Mouse (Mus musculus): ENCODE data around the gene Cep55. TPM values are rescaled to one million over a fixed set of nuclear protein-coding genes. Genes with fewer than 3 reads are reported as not detected.

Cep55 gene
- total and polyA plus RNA-seq, 2 experiments, result 0.05 to 0.18 TPM

- 79% methylated on average over 2 of the region's 2 CpGs for WGBS
- TF ChIP-seq CTCF (IDR thresholded peaks at IDR 0.05; ENCODE audit: low read depth, low read length) (no peak), POLR2A (IDR thresholded peaks at IDR 0.05; ENCODE audit: extremely low read depth, insufficient read depth, low read length) (no peak)
- no peaks in the 10 kb centered on the region for H3K79me2 ChIP-seq (ENCODE audit: control insufficient read depth, insufficient read depth, low read length)
- no peaks in the 10 kb centered on the region for H3K27me3 ChIP-seq (ENCODE audit: control insufficient read depth, insufficient read depth, low read length)
- no peak overlapping the region for H3K4me3 ChIP-seq (ENCODE audit: insufficient read depth, low read depth, low read length)
- no peak overlapping the region for H3K9ac ChIP-seq (ENCODE audit: low read depth, low read length)
- no peak overlapping the region for H3K27ac ChIP-seq (replicated peaks; ENCODE audit: insufficient read depth, low read depth, low read length)
- DNase-seq (ENCODE audit: extremely low read depth, low read depth, low spot score), result no peak
- H3K36me3 ChIP-seq (ENCODE audit: control insufficient read depth, insufficient read depth, low read length), result no peaks in the 10 kb centered on the region
- no peaks in the 10 kb centered on the region for H3K4me1 ChIP-seq (ENCODE audit: control insufficient read depth, insufficient read depth, low read length)
Observed at GRCm38 (mm10) chr19:38034696-38035095, 20.1 kb upstream of the Cep55 start.

DNA sequence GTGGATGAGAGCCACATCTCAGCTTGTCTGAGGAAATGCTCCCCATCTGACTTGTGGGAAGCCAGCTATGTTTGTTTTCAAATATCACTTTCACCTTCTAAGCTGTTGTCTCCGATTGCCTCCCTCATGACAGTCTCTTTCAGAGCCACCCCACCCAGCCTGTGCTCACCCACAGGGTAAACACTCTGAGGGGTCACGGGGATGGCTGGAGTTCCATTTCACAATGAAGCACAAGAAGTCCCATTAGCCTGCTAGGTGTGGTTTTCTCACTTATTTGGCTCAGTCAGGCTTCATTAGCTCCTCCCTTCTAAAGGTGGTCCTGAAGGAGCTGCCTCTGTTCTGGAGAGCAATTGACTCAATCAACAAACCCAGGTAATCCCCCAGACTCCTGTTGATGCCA lies 19.0 kb upstream of the Cep55 start:
- Histone ChIP-seq H3K79me2 (ENCODE audit: control insufficient read depth, insufficient read depth, low read length) (no peaks in the 10 kb centered on the region), H3K27me3 (ENCODE audit: control insufficient read depth, insufficient read depth, low read length) (no peaks in the 10 kb centered on the region), H3K9ac (ENCODE audit: low read depth, low read length) (no peak overlapping the region), H3K27ac (replicated peaks; ENCODE audit: insufficient read depth, low read depth, low read length) (no peak overlapping the region), H3K4me1 (ENCODE audit: control insufficient read depth, insufficient read depth, low read length) (no peaks in the 10 kb centered on the region), H3K36me3 (ENCODE audit: control insufficient read depth, insufficient read depth, low read length) (no peaks in the 10 kb centered on the region), H3K4me3 (ENCODE audit: insufficient read depth, low read depth, low read length) (no peak overlapping the region)
- 65% methylated on average over 2 of the region's 2 CpGs for WGBS
- DNase-seq (ENCODE audit: extremely low read depth, low read depth, low spot score), result no peak
- TF ChIP-seq POLR2A (IDR thresholded peaks at IDR 0.05; ENCODE audit: extremely low read depth, insufficient read depth, low read length) (no peak), CTCF (IDR thresholded peaks at IDR 0.05; ENCODE audit: low read depth, low read length) (no peak)

DNA sequence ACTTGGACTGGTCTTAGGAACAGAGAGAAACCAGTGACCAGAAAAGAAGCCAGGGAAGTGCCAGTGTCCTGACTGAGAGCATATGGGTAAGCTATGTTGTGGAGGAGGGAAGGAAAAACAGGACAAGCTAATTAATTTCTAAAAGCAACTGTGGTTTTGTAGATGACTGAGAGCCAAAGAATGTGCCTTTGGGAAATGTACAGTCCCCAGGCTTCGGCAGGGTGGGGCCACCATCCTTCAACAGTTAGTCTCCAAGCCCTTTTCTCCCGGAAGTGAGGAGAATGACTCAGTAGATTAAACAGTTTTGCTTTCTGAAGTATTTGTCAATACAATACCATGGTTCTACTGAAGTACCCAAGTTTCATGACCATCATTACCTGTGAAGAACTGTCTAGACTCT lies 16.5 kb upstream of the Cep55 start:
- Histone ChIP-seq H3K79me2 (ENCODE audit: control insufficient read depth, insufficient read depth, low read length) (no peaks in the 10 kb centered on the region), H3K4me1 (ENCODE audit: control insufficient read depth, insufficient read depth, low read length) (no peaks in the 10 kb centered on the region), H3K4me3 (ENCODE audit: insufficient read depth, low read depth, low read length) (no peak overlapping the region), H3K27ac (replicated peaks; ENCODE audit: insufficient read depth, low read depth, low read length) (no peak overlapping the region), H3K27me3 (ENCODE audit: control insufficient read depth, insufficient read depth, low read length) (no peaks in the 10 kb centered on the region), H3K36me3 (ENCODE audit: control insufficient read depth, insufficient read depth, low read length) (no peaks in the 10 kb centered on the region), H3K9ac (ENCODE audit: low read depth, low read length) (no peak overlapping the region)
- no peak for DNase-seq (ENCODE audit: extremely low read depth, low read depth, low spot score)
- WGBS, result 68% methylated on average over 2 of the region's 2 CpGs
- no peak for TF ChIP-seq POLR2A (IDR thresholded peaks at IDR 0.05; ENCODE audit: extremely low read depth, insufficient read depth, low read length)
- TF ChIP-seq CTCF (IDR thresholded peaks at IDR 0.05; ENCODE audit: low read depth, low read length), result no peak

DNA sequence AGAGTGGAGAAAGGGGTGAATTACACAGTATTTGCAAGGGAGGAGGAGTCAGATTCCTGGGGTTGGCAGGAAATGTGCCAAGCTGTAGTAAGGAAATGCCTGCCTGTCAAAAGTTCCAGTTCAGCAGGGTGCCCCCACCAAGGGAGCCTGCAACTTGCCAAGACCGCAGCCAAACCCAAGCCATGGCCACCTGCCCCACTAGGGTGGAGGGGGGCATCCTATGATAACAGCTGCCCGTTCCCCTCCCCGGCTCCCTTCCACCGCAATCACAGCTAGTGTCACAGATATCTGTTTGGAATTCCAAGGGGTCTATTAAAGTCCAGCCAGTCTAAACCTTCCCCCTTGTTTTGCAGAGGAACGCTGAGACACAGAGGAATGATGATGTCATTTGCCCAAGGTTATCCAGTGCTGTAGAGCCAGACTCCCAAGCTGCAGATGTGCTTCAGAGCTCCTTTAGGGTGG lies 12.5 kb upstream of the Cep55 start:
- no peak for DNase-seq (ENCODE audit: extremely low read depth, low read depth, low spot score)
- H3K4me3 ChIP-seq (ENCODE audit: insufficient read depth, low read depth, low read length), result peak overlapping the region; percentile 49
- H3K9ac ChIP-seq (ENCODE audit: low read depth, low read length), result peak overlapping the region; percentile 40; the same call in 1 of the 2 replicates

DNA sequence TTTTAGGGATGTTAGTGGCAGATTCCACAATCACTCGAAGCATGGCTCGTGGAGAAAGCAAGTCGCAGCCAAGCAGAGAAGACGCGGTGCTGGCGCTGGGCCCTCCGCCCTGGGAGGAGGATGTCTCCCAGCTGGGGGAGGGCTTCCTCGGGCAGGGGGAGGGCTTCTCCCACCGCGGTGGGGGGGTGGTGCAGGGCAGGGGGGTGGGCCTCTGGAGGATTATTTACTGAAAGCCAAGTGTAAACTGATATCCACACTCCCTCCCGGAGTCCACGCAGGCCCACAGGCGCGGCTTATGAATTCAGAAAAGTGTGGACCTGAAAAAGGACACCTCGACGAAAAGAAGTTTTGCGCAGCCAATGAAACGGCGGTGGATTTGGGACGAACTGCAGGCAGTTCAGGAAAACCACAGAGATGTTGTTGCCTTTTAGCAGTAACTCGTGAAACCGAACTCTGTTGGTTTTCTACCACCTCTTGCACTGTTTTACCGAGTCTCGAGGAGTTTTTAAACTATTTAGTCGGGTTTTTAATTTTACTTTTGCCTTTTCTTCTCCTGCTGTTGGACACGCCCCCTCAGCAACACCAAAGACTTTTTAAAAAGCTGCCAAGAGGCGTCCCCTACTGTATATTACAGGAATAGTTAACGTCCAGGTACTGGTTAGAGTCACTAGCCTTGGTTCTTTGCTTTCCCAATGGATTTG lies 11.4 kb upstream of the Cep55 start, which contains the start of gene Myof:
TSS of gene Myof (minus strand) at position 297 of the 701 bp plus-strand sequence.
- WGBS, result under 1% methylated on average over 28 of the region's 28 CpGs
- H3K9ac ChIP-seq (ENCODE audit: low read depth, low read length), result peak within 1 kb of the TSS; percentile 40; the same call in 1 of the 2 replicates
- TF ChIP-seq CTCF (IDR thresholded peaks at IDR 0.05; ENCODE audit: low read depth, low read length) (0 out of 2 replicates have a peak, but pooled peaks have one; percentile 10), POLR2A (IDR thresholded peaks at IDR 0.05; ENCODE audit: extremely low read depth, insufficient read depth, low read length) (no peak)
- peak; percentile 16 for DNase-seq (ENCODE audit: extremely low read depth, low read depth, low spot score)
- no peaks in the 10 kb centered on the region for H3K36me3 ChIP-seq (ENCODE audit: control insufficient read depth, insufficient read depth, low read length)
- H3K27ac ChIP-seq (replicated peaks; ENCODE audit: insufficient read depth, low read depth, low read length), result no peak within 1 kb of the TSS
- H3K27me3 ChIP-seq (ENCODE audit: control insufficient read depth, insufficient read depth, low read length), result no peaks in the 10 kb centered on the region
- no peaks in the 10 kb centered on the region; the same call in 1 of the 2 replicates for H3K4me1 ChIP-seq (ENCODE audit: control insufficient read depth, insufficient read depth, low read length)
- H3K4me3 ChIP-seq (ENCODE audit: insufficient read depth, low read depth, low read length), result peak within 1 kb of the TSS; percentile 49
- H3K79me2 ChIP-seq (ENCODE audit: control insufficient read depth, insufficient read depth, low read length), result no peaks in the 10 kb centered on the region

More for the DNA sequence above, 12.5 kb upstream of the Cep55 start:
- Histone ChIP-seq H3K27me3 (ENCODE audit: control insufficient read depth, insufficient read depth, low read length) (no peaks in the 10 kb centered on the region), H3K4me1 (ENCODE audit: control insufficient read depth, insufficient read depth, low read length) (no peaks in the 10 kb centered on the region; the same call in 1 of the 2 replicates), H3K79me2 (ENCODE audit: control insufficient read depth, insufficient read depth, low read length) (no peaks in the 10 kb centered on the region), H3K36me3 (ENCODE audit: control insufficient read depth, insufficient read depth, low read length) (no peaks in the 10 kb centered on the region), H3K27ac (replicated peaks; ENCODE audit: insufficient read depth, low read depth, low read length) (no peak overlapping the region)
- TF ChIP-seq CTCF (IDR thresholded peaks at IDR 0.05; ENCODE audit: low read depth, low read length), result no peak
- TF ChIP-seq POLR2A (IDR thresholded peaks at IDR 0.05; ENCODE audit: extremely low read depth, insufficient read depth, low read length), result no peak
- WGBS, result 26% methylated on average over 5 of the region's 5 CpGs

GRCm38 (mm10) chr19:38045198-38045597 lies 9.6 kb upstream of the Cep55 start:
- Histone ChIP-seq H3K79me2 (ENCODE audit: control insufficient read depth, insufficient read depth, low read length) (no peaks in the 10 kb centered on the region), H3K9ac (ENCODE audit: low read depth, low read length) (no peak overlapping the region), H3K27ac (replicated peaks; ENCODE audit: insufficient read depth, low read depth, low read length) (no peak overlapping the region), H3K4me1 (ENCODE audit: control insufficient read depth, insufficient read depth, low read length) (no peaks in the 10 kb centered on the region; the same call in 1 of the 2 replicates), H3K27me3 (ENCODE audit: control insufficient read depth, insufficient read depth, low read length) (no peaks in the 10 kb centered on the region), H3K4me3 (ENCODE audit: insufficient read depth, low read depth, low read length) (no peak overlapping the region), H3K36me3 (ENCODE audit: control insufficient read depth, insufficient read depth, low read length) (no peaks in the 10 kb centered on the region)
- TF ChIP-seq CTCF (IDR thresholded peaks at IDR 0.05; ENCODE audit: low read depth, low read length) (no peak), POLR2A (IDR thresholded peaks at IDR 0.05; ENCODE audit: extremely low read depth, insufficient read depth, low read length) (no peak)
- 84% methylated on average over 3 of the region's 3 CpGs for WGBS
- DNase-seq (ENCODE audit: extremely low read depth, low read depth, low spot score), result no peak

All from liver, adult 2 months (tissue).